Mouse (Mus musculus) stomach, postnatal 0 days (tissue): Measurements from ENCODE around the gene St6galnac5.

ENCODE experiments used
- CTCF ChIP-seq: IDR thresholded peaks from 2 replicates; pipeline ENCODE4 v1.5.1; 2016; ENCODE audit warnings: antibody characterized with exemption, low read depth, mild to moderate bottlenecking, moderate library complexity
- EP300 ChIP-seq: optimal IDR thresholded peaks from 2 replicates; pipeline ENCODE3; 2016; ENCODE audit warnings: antibody characterized with exemption

GRCm38 (mm10) chr3:152944766-152945165 is 37.3 kb downstream of the St6galnac5 start:
- TF ChIP-seq CTCF (no peak), EP300 (no peak)
